Mouse (Mus musculus) hindbrain, embryonic 12.5 days (tissue): ENCODE measurements around the gene Cntnap5a. TPM values are rescaled to one million over a fixed set of nuclear protein-coding genes. Genes with fewer than 3 reads are reported as not detected.
"Not testable (repeated sequence)": the region's sequence is repeated elsewhere in the genome, so short reads cannot be mapped to it uniquely, and the experiment has no call there.

Source experiments
- ATAC-seq: fragments of 200-750 bp; cut with Nextera tagmentation; 2 replicates; pipeline ENCODE4 v1.8.0; 2017; ENCODE audit warnings: moderate TSS enrichment; ENCODE audit not compliant: low FRiP score
- H3K27ac ChIP-seq: fragments of 300-500 bp; sonication (generic); 2 replicates; pipeline ENCODE4 v1.5.1; 2016; ENCODE audit warnings: mild to moderate bottlenecking
- H3K27me3 ChIP-seq: fragments of 300-500 bp; sonication (generic); 2 replicates; pipeline ENCODE4 v1.6.1; 2016; ENCODE audit warnings: mild to moderate bottlenecking
- H3K36me3 ChIP-seq: fragments of 300-500 bp; sonication (generic); 2 replicates; pipeline ENCODE4 v1.6.1; 2016; ENCODE audit warnings: mild to moderate bottlenecking
- H3K4me1 ChIP-seq: fragments of 300-500 bp; sonication (generic); 2 replicates; pipeline ENCODE4 v1.6.1; 2016
- H3K4me2 ChIP-seq: fragments of 300-500 bp; sonication (generic); replicated peaks from 2 replicates; pipeline ENCODE4 v1.6.1; 2016; ENCODE audit warnings: mild to moderate bottlenecking
- H3K4me3 ChIP-seq: fragments of 300-500 bp; sonication (generic); 2 replicates; pipeline ENCODE4 v1.5.1; 2016; ENCODE audit warnings: mild to moderate bottlenecking
- H3K9ac ChIP-seq: fragments of 300-500 bp; sonication (generic); 2 replicates; pipeline ENCODE4 v1.6.1; 2016; ENCODE audit warnings: mild to moderate bottlenecking, moderate library complexity
- H3K9me3 ChIP-seq: fragments of 300-500 bp; sonication (generic); replicated peaks from 2 replicates; pipeline ENCODE4 v1.6.1; 2016; ENCODE audit warnings: mild to moderate bottlenecking
- WGBS: fragments of 180-500 bp; shearing (Covaris S2); methylation state at CpG from one replicate; pipeline ENCODE4 v1.1.7; 2016; 5-methylcytosine and 5-hydroxymethylcytosine counted together
- polyA plus RNA-seq: library from polyadenylated mRNA; unstranded; fragments of >200 nt; fragmentation: Nextera tagmentation; extraction: Ambion mirVana; gene quantifications from 2 replicates; pipeline ENCODE4 v1.2.1, GENCODE M21; 2016

Cntnap5a gene
- polyA plus RNA-seq, 1 experiment from 2014 or later, result 0.61 TPM

GRCm38 (mm10) chr1:116108381-116108780 lies 423.8 kb downstream of the Cntnap5a start:
- Histone ChIP-seq H3K27me3 (no peaks in the 10 kb centered on the region), H3K27ac (no peak overlapping the region), H3K4me1 (no peaks in the 10 kb centered on the region), H3K9ac (no peak overlapping the region), H3K4me2 (no peak overlapping the region), H3K9me3 (no peaks in the 10 kb centered on the region), H3K36me3 (no peaks in the 10 kb centered on the region), H3K4me3 (no peak overlapping the region)
- ATAC-seq, result no peak

- 47% methylated on average over 1 of the region's 1 CpGs for WGBS
- no peaks in the 10 kb centered on the region for H3K9me3 ChIP-seq
- no peak overlapping the region for H3K4me3 ChIP-seq
- no peak for ATAC-seq
- no peak overlapping the region for H3K27ac ChIP-seq
- no peak overlapping the region for H3K4me2 ChIP-seq
- no peaks in the 10 kb centered on the region for H3K4me1 ChIP-seq
- H3K36me3 ChIP-seq, result no peaks in the 10 kb centered on the region
- H3K27me3 ChIP-seq, result no peaks in the 10 kb centered on the region
- H3K9ac ChIP-seq, result no peak overlapping the region
Observed at GRCm38 (mm10) chr1:116125767-116126166, 441.2 kb downstream of the Cntnap5a start.

GRCm38 (mm10) chr1:116127085-116127484 lies 442.5 kb downstream of the Cntnap5a start:
- H3K9me3 ChIP-seq, result no peaks in the 10 kb centered on the region
- 85% methylated on average over 2 of the region's 2 CpGs for WGBS
- H3K4me2 ChIP-seq, result no peak overlapping the region
- ATAC-seq, result no peak
- no peaks in the 10 kb centered on the region for H3K36me3 ChIP-seq
- H3K27me3 ChIP-seq, result no peaks in the 10 kb centered on the region
- no peak overlapping the region for H3K27ac ChIP-seq
- no peak overlapping the region for H3K9ac ChIP-seq
- H3K4me1 ChIP-seq, result no peaks in the 10 kb centered on the region
- no peak overlapping the region for H3K4me3 ChIP-seq

DNA sequence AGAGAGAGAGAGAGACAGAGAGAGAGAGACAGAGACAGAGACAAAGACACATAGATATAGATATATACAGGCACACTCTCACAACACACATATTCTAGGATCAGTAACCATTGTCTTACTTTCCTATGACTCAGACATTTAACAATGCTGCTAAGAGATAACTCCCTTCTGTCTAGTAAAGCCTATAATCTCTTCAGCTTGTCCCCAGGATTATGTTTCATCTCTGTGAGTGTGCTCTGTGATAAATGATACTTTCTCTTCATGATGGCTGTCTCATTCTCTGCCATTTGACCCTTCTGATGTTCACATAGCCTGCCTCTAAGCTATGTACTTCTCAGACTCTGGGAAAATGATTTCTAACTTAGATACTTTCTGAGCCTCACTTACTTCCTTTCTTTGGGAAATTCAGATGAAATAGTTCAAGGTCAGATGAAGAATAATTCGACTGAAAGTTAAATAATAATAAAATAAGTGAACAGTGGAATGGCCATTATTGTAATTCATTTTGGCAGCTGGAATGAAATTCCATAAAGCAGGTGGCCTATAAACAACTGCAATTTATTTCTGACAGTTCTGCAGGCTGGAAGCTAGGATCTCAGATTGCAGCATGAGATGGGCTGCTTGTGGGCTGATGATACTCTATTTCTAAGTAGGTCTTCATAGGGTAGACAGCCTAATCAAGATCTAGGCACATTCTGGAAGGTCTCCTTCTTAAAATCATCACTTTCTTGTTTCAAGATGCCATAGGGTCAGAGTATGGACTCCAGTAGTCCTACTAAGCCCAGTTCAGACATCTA lies 444.1 kb downstream of the Cntnap5a start:
- H3K27me3 ChIP-seq, result no peaks in the 10 kb centered on the region
- no peaks in the 10 kb centered on the region for H3K36me3 ChIP-seq
- H3K9ac ChIP-seq, result no peak overlapping the region
- H3K27ac ChIP-seq, result no peak overlapping the region
- H3K4me1 ChIP-seq, result no peaks in the 10 kb centered on the region
- 67% methylated on average over 1 of the region's 1 CpGs for WGBS
- no peak overlapping the region for H3K4me3 ChIP-seq
- no peak for ATAC-seq
- no peak overlapping the region for H3K4me2 ChIP-seq
- no peaks in the 10 kb centered on the region for H3K9me3 ChIP-seq

DNA sequence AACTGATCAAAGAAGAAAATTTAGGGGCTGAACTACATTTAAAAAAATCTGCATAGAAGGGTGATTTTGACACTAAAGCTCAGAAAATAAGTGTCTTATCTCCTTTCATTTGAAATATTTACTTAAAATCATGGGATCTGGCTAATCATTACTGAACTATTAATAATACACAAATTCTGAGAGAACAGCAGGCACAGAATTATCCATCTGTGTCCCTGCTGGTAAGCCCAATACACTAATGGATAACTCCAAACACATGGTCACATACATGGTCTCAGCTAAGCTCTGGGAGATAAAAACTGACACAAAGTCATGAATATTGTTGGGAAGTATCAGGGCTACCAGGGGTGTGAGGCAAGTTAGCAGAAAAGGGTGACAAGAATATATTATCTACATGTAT lies 447.9 kb downstream of the Cntnap5a start:
- Histone ChIP-seq H3K9me3 (no peaks in the 10 kb centered on the region), H3K36me3 (no peaks in the 10 kb centered on the region), H3K27me3 (no peaks in the 10 kb centered on the region), H3K9ac (no peak overlapping the region), H3K4me2 (no peak overlapping the region), H3K4me3 (no peak overlapping the region), H3K27ac (no peak overlapping the region), H3K4me1 (no peaks in the 10 kb centered on the region)
- ATAC-seq, result no peak

GRCm38 (mm10) chr1:116149764-116150369 lies 465.3 kb downstream of the Cntnap5a start:
- Histone ChIP-seq H3K36me3 (no peaks in the 10 kb centered on the region), H3K27me3 (no peaks in the 10 kb centered on the region), H3K27ac (no peak overlapping the region), H3K4me3 (no peak overlapping the region), H3K9me3 (no peaks in the 10 kb centered on the region), H3K4me1 (no peaks in the 10 kb centered on the region), H3K4me2 (no peak overlapping the region), H3K9ac (no peak overlapping the region)
- ATAC-seq, result peak; percentile 54; the same call in 1 of the 2 replicates

- ATAC-seq, result no peak
- WGBS, result 88% methylated on average over 2 of the region's 2 CpGs
- no peaks in the 10 kb centered on the region for H3K4me1 ChIP-seq
- no peak overlapping the region for H3K9ac ChIP-seq
- H3K36me3 ChIP-seq, result no peaks in the 10 kb centered on the region
- no peak overlapping the region for H3K4me2 ChIP-seq
- no peaks in the 10 kb centered on the region for H3K27me3 ChIP-seq
- H3K27ac ChIP-seq, result no peak overlapping the region
- H3K4me3 ChIP-seq, result no peak overlapping the region
- H3K9me3 ChIP-seq, result no peaks in the 10 kb centered on the region
Observed at GRCm38 (mm10) chr1:116184471-116184870, 499.9 kb downstream of the Cntnap5a start.

GRCm38 (mm10) chr1:116188142-116188541 lies 503.6 kb downstream of the Cntnap5a start:
- not testable (repeated sequence) for H3K27me3 ChIP-seq, H3K4me2 ChIP-seq, H3K4me3 ChIP-seq, H3K9me3 ChIP-seq, H3K9ac ChIP-seq, H3K27ac ChIP-seq, H3K4me1 ChIP-seq, H3K36me3 ChIP-seq
- 57% methylated on average over 1 of the region's 1 CpGs for WGBS
- 0 out of 2 replicates have a peak, but pooled peaks have one; percentile 40 for ATAC-seq

- no peak for ATAC-seq
- no peak overlapping the region for H3K9ac ChIP-seq
- WGBS, result 88% methylated on average over 2 of the region's 2 CpGs
- H3K4me1 ChIP-seq, result no peaks in the 10 kb centered on the region
- H3K27ac ChIP-seq, result no peak overlapping the region
- no peak overlapping the region for H3K4me2 ChIP-seq
- H3K36me3 ChIP-seq, result no peaks in the 10 kb centered on the region
- H3K27me3 ChIP-seq, result no peaks in the 10 kb centered on the region
- H3K4me3 ChIP-seq, result no peak overlapping the region
- H3K9me3 ChIP-seq, result no peaks in the 10 kb centered on the region
Observed at GRCm38 (mm10) chr1:116192299-116192698, 507.7 kb downstream of the Cntnap5a start.

- Histone ChIP-seq H3K27ac (no peak overlapping the region), H3K9me3 (no peaks in the 10 kb centered on the region), H3K4me3 (no peak overlapping the region), H3K27me3 (no peaks in the 10 kb centered on the region), H3K4me2 (no peak overlapping the region), H3K36me3 (no peaks in the 10 kb centered on the region), H3K4me1 (no peaks in the 10 kb centered on the region), H3K9ac (no peak overlapping the region)
- no peak for ATAC-seq
Observed at GRCm38 (mm10) chr1:116216883-116217282, 532.3 kb downstream of the Cntnap5a start.

- Histone ChIP-seq H3K4me1 (no peaks in the 10 kb centered on the region), H3K9ac (no peak overlapping the region), H3K4me3 (no peak overlapping the region), H3K27ac (no peak overlapping the region), H3K36me3 (no peaks in the 10 kb centered on the region), H3K27me3 (no peaks in the 10 kb centered on the region), H3K4me2 (no peak overlapping the region), H3K9me3 (no peaks in the 10 kb centered on the region)
- peak; percentile 19; the same call in 1 of the 2 replicates for ATAC-seq
Observed at GRCm38 (mm10) chr1:116240538-116240937, 556.0 kb downstream of the Cntnap5a start.

- Histone ChIP-seq H3K27ac (no peak overlapping the region), H3K36me3 (no peaks in the 10 kb centered on the region), H3K4me3 (no peak overlapping the region), H3K4me1 (no peaks in the 10 kb centered on the region), H3K27me3 (no peaks in the 10 kb centered on the region), H3K9me3 (no peaks in the 10 kb centered on the region), H3K9ac (no peak overlapping the region), H3K4me2 (no peak overlapping the region)
- no peak for ATAC-seq
- 92% methylated on average over 2 of the region's 2 CpGs for WGBS
Observed at GRCm38 (mm10) chr1:116243856-116244255, 559.3 kb downstream of the Cntnap5a start.

DNA sequence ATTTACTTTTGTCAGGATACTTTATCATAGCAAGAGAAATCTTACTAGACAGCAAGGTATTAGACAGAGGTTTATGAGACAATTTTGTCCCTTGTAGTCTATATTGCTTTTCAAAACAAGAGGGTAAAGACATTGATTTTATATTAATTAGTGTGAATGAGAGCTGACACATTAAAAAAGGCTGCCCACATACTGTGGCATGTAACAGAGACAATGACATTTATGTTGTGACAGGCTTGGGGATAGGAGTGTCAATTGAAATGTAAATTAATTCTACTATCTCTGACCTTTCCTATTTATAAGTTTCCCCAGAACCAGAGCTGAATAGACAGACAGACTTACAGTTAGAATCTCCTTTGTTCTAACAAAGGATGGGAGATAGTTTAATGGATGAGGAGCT lies 596.6 kb downstream of the Cntnap5a start:
- Histone ChIP-seq H3K27ac (no peak overlapping the region), H3K9ac (no peak overlapping the region), H3K4me3 (no peak overlapping the region), H3K4me1 (no peaks in the 10 kb centered on the region), H3K36me3 (no peaks in the 10 kb centered on the region), H3K4me2 (no peak overlapping the region), H3K9me3 (no peaks in the 10 kb centered on the region), H3K27me3 (no peaks in the 10 kb centered on the region)
- peak; percentile 60; the same call in 1 of the 2 replicates for ATAC-seq
